Mouse (Mus musculus) bone marrow macrophage, adult 2 months (primary cell): ENCODE data around the gene Mxi1.

ENCODE experiments used
- CTCF ChIP-seq: IDR thresholded peaks from 2 replicates; pipeline ENCODE4 v1.5.1; 2012; ENCODE audit warnings: low read depth, mild to moderate bottlenecking, low read length, moderate library complexity
- POLR2A ChIP-seq: IDR thresholded peaks from 2 replicates; pipeline ENCODE4 v1.6.1; 2012; ENCODE audit warnings: mild to moderate bottlenecking, low read depth, low read length, borderline replicate concordance

DNA sequence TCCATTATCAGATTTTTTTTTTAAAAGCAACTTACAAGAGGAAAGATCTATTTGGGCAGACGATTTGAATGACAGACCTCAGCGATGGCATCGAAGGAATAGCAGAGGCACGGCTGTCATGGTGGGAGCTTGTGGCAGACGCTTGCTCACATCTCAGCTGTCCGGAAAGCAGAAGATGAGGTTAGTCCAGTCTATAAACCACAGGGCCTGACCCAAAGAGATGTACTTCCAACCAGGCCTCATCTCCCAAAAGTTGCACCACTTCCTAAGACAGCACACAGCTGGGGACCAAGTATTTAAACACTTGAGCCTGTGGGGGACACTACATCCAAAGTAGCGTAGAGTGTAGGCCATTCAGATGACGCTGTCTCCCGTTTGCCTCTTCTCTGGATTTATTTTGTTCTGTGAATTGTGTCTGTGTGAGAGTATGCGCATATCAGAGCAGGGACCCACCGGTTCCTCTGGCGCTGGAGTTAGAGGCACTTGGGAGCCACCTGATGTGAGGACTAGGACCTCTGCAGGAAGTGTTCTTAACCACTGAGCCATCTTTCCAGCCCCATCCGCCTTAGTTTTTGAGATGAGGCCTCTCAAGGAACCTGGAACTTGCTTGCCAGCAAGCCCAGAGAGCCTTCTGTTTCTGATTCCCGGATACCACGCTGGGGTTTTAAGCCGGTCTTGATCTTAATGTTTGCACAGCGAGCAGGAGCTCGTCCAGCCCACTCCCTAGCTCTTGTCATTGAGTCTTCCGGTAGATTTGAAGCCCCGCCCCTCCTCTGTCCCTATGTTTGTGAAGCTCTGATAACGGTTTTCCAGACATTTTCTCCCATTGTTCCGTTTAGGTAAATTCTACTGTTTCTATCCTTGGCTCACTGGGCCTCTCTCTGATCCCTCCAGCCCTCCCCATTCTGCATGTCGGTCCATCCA lies 13.7 kb upstream of the Mxi1 start:
- TF ChIP-seq CTCF (no peak), POLR2A (no peak)
